Mouse (Mus musculus) kidney, embryonic 15.5 days (tissue): ENCODE results near the gene Olfr731. TPM values are rescaled to one million over a fixed set of nuclear protein-coding genes. Genes with fewer than 3 reads are reported as not detected.

Experiments used
- ATAC-seq: fragments of 200-750 bp; cut with Nextera tagmentation; replicated peaks from 2 replicates; pipeline ENCODE4 v1.8.0; 2017; ENCODE audit warnings: moderate TSS enrichment; ENCODE audit not compliant: low FRiP score
- H3K27ac ChIP-seq: fragments of 300-500 bp; sonication (generic); 2 replicates; pipeline ENCODE4 v1.5.1; 2015; ENCODE audit warnings: mild to moderate bottlenecking, inconsistent platforms
- H3K27me3 ChIP-seq: fragments of 300-500 bp; sonication (generic); 2 replicates; pipeline ENCODE4 v1.6.1; 2015; ENCODE audit warnings: inconsistent platforms
- H3K36me3 ChIP-seq: fragments of 300-500 bp; sonication (generic); 2 replicates; pipeline ENCODE4 v1.6.1; 2015; ENCODE audit warnings: inconsistent platforms
- H3K4me1 ChIP-seq: fragments of 300-500 bp; sonication (generic); 2 replicates; pipeline ENCODE4 v1.6.1; 2015; ENCODE audit warnings: inconsistent platforms
- H3K4me2 ChIP-seq: fragments of 300-500 bp; sonication (generic); 2 replicates; pipeline ENCODE4 v1.6.1; 2015; ENCODE audit warnings: moderate library complexity, mild to moderate bottlenecking, inconsistent platforms
- H3K4me3 ChIP-seq: fragments of 300-500 bp; sonication (generic); replicated peaks from 2 replicates; pipeline ENCODE4 v1.5.1; 2015; ENCODE audit warnings: mild to moderate bottlenecking, inconsistent platforms
- H3K9ac ChIP-seq: fragments of 300-500 bp; sonication (generic); 2 replicates; pipeline ENCODE4 v1.6.1; 2015; ENCODE audit warnings: mild to moderate bottlenecking, inconsistent platforms
- H3K9me3 ChIP-seq: fragments of 300-500 bp; sonication (generic); replicated peaks from 2 replicates; pipeline ENCODE4 v1.6.1; 2016; ENCODE audit warnings: inconsistent platforms
- WGBS: fragments of 180-500 bp; shearing (Covaris S2); methylation state at CpG from one replicate; pipeline ENCODE4 v1.1.7; 2015; ENCODE audit warnings: mixed read lengths; 5-methylcytosine and 5-hydroxymethylcytosine counted together
- polyA plus RNA-seq: library from polyadenylated mRNA; unstranded; fragments of >200 nt; fragmentation: Nextera tagmentation; extraction: Ambion mirVana; gene quantifications from 2 replicates; pipeline ENCODE4 v1.2.1, GENCODE M21; 2015

Gene Olfr731
- not detected in 2 replicates for polyA plus RNA-seq

GRCm38 (mm10) chr14:50241766-50242165 is at the start of gene Olfr731:
Gene Olfr731 (minus strand): TSS chr14:50241866.
- 82% methylated on average over 4 of the region's 4 CpGs for WGBS
- H3K27ac ChIP-seq, result no peak within 1 kb of the TSS
- H3K4me2 ChIP-seq, result no peak within 1 kb of the TSS
- H3K27me3 ChIP-seq, result no peaks in the 10 kb centered on the region
- no peaks in the 10 kb centered on the region for H3K36me3 ChIP-seq
- H3K4me1 ChIP-seq, result no peaks in the 10 kb centered on the region
- no peaks in the 10 kb centered on the region for H3K9me3 ChIP-seq
- H3K9ac ChIP-seq, result no peak within 1 kb of the TSS
- no peak within 1 kb of the TSS for H3K4me3 ChIP-seq
- no peak for ATAC-seq

- Histone ChIP-seq H3K36me3 (no peaks in the 10 kb centered on the region), H3K4me3 (no peak within 1 kb of the TSS), H3K4me1 (no peaks in the 10 kb centered on the region), H3K27me3 (no peaks in the 10 kb centered on the region), H3K4me2 (no peak within 1 kb of the TSS), H3K9ac (no peak within 1 kb of the TSS), H3K27ac (no peak within 1 kb of the TSS), H3K9me3 (no peaks in the 10 kb centered on the region)
- 87% methylated on average over 1 of the region's 1 CpGs for WGBS
- ATAC-seq, result no peak
Observed at GRCm38 (mm10) chr14:50284106-50284505, 42.4 kb upstream of the Olfr731 start, which contains the start of gene Olfr732. Gene Olfr732 (minus strand): TSS chr14:50284206.

- H3K36me3 ChIP-seq, result no peaks in the 10 kb centered on the region
- WGBS, result 67% methylated on average over 1 of the region's 1 CpGs
- H3K4me2 ChIP-seq, result no peak within 1 kb of the TSS
- ATAC-seq, result no peak
- no peaks in the 10 kb centered on the region for H3K27me3 ChIP-seq
- no peak within 1 kb of the TSS for H3K27ac ChIP-seq
- H3K9ac ChIP-seq, result no peak within 1 kb of the TSS
- H3K4me3 ChIP-seq, result no peak within 1 kb of the TSS
- no peaks in the 10 kb centered on the region for H3K9me3 ChIP-seq
- H3K4me1 ChIP-seq, result no peaks in the 10 kb centered on the region
Observed at GRCm38 (mm10) chr14:50188098-50188497, 53.6 kb downstream of the Olfr731 start, which contains the start of gene Olfr730. Gene Olfr730 (minus strand): TSS chr14:50188198.

Other genes with a start within 250 kb of the Olfr731 start
- not detected in 2 replicates for gene Olfr725, start 201.5 kb downstream of the Olfr731 start, polyA plus RNA-seq
- gene Olfr726, start 150.9 kb downstream of the Olfr731 start, polyA plus RNA-seq, result not detected in 2 replicates
- not detected in 2 replicates for gene Olfr727, start 118.7 kb downstream of the Olfr731 start, polyA plus RNA-seq
- gene Olfr728, start 99.2 kb downstream of the Olfr731 start, polyA plus RNA-seq, result not detected in 2 replicates
- not detected in 2 replicates for gene Olfr729, start 89.0 kb downstream of the Olfr731 start, polyA plus RNA-seq
- gene Olfr730, start 53.7 kb downstream of the Olfr731 start, polyA plus RNA-seq, result not detected in 2 replicates
- not detected in 2 replicates for gene Olfr732, start 42.3 kb upstream of the Olfr731 start, polyA plus RNA-seq
- gene Olfr733, start 59.7 kb upstream of the Olfr731 start, polyA plus RNA-seq, result not detected in 2 replicates
- gene Olfr734, start 84.9 kb upstream of the Olfr731 start, polyA plus RNA-seq, result not detected in 2 replicates
- gene Olfr735, start 107.0 kb upstream of the Olfr731 start, polyA plus RNA-seq, result not detected in 2 replicates
- not detected in 2 replicates for gene Tlr11, start 116.0 kb upstream of the Olfr731 start, polyA plus RNA-seq
- gene Olfr736, start 139.3 kb upstream of the Olfr731 start, polyA plus RNA-seq, result not detected in 2 replicates
- not detected in 2 replicates for gene Olfr738, start 165.7 kb upstream of the Olfr731 start, polyA plus RNA-seq
- gene Olfr739, start 176.8 kb upstream of the Olfr731 start, polyA plus RNA-seq, result not detected in 2 replicates
- not detected in 2 replicates for gene Olfr740, start 203.7 kb upstream of the Olfr731 start, polyA plus RNA-seq
- gene Olfr741, start 230.9 kb upstream of the Olfr731 start, polyA plus RNA-seq, result not detected in 2 replicates